Mouse (Mus musculus) heart, postnatal 0 days (tissue): Measurements from ENCODE around the gene Zfp553.

ENCODE experiments used
- CTCF ChIP-seq: IDR thresholded peaks from 2 replicates; pipeline ENCODE4 v1.5.1; 2016; ENCODE audit warnings: antibody characterized with exemption, control low read depth, low read depth
- EP300 ChIP-seq: IDR thresholded peaks from 2 replicates; pipeline ENCODE4 v1.6.1; 2016; ENCODE audit warnings: antibody characterized with exemption, low read depth

DNA sequence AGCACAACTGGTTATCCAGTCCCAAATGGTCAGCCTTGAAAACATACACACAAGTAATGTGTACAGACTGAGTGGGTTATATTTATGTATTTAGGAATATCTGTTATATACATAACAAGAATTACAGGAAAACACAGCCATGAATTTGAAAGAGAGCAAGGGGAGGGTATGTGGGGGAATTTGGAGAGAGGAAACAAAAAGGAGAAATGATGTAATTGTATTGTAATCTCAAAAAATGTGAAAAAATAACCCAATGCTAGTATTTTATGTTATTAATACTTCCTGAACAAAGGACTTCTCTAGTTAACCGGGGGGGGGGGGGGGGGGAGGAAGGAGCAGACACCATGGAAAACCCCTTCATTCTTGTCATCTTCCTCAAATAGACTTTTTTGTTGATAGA lies 48.1 kb upstream of the Zfp553 start:
- no peak for TF ChIP-seq EP300
- no peak for TF ChIP-seq CTCF
